Mouse (Mus musculus) testis, adult 2 months (tissue): ENCODE measurements around the gene Col4a1.

Experiments
- CTCF ChIP-seq: fragments of 200-500 bp; IDR thresholded peaks from 2 replicates; pipeline ENCODE4 v1.5.1; 2012; ENCODE audit warnings: low read depth, mild to moderate bottlenecking, inconsistent platforms, low read length, moderate library complexity; ENCODE audit not compliant: control insufficient read depth, insufficient read depth, insufficient replicate concordance
- POLR2A ChIP-seq: fragments of 200-500 bp; IDR thresholded peaks from 2 replicates; pipeline ENCODE4 v1.6.1; 2012; ENCODE audit warnings: low read depth, mild to moderate bottlenecking, inconsistent platforms, low read length, moderate library complexity; ENCODE audit not compliant: control insufficient read depth

- TF ChIP-seq CTCF, result no peak
- no peak for TF ChIP-seq POLR2A
Observed at GRCm38 (mm10) chr8:11259832-11260615, 52.6 kb downstream of the Col4a1 start.
